ENCODE assay signal across 8 mouse cellular contexts in genomic region chr3:108389111-108389545, GRCm38 (mm10). TPM values are rescaled to one million over a fixed set of nuclear protein-coding genes. Genes with fewer than 3 reads are reported as not detected.
DNase-seq lines count a peak whose midpoint lies in the region; ATAC-seq lines count a peak whose summit lies in the region.

No protein-coding gene starts in this region.

- H3K9ac ChIP-seq in intestine, embryonic 15.5 days, result peak overlapping the region; percentile 8; the same call in 1 of the 2 replicates

- H3K9me3 ChIP-seq in intestine, embryonic 15.5 days, result no peaks in the 10 kb centered on the region

- peaks cover 37% of the 10 kb centered on the region for H3K4me1 ChIP-seq in intestine, embryonic 15.5 days (replicated peaks)

- H3K36me3 ChIP-seq in intestine, embryonic 15.5 days, result peaks cover 4% of the 10 kb centered on the region; the same call in 1 of the 2 replicates

- H3K27me3 ChIP-seq in intestine, embryonic 15.5 days (replicated peaks), result no peaks in the 10 kb centered on the region

- peak; percentile 89 for DNase-seq in adrenal gland, adult 8-10 months
- DNase-seq in embryo, embryonic 9.5 days (ENCODE audit: extremely low spot score), result peak; percentile 96
- peak; percentile 90 to 95 for DNase-seq in gastrocnemius, postnatal 4 days (ENCODE audit: low spot score in 2 of 2)
- DNase-seq in left cerebral cortex, postnatal 14 days (ENCODE audit: low spot score in 2 of 2), result peak; percentile 98
- DNase-seq in mesoderm, embryonic 11.5 days (ENCODE audit: low read depth, low spot score), result peak; percentile 97
- peak; percentile 94 for DNase-seq in right cerebral cortex, postnatal 25 days
- peak; percentile 93 to 94 for DNase-seq in urinary bladder, postnatal 36 days (ENCODE audit: low spot score in 2 of 2)

- 4% methylated on average over 5 of the region's 5 CpGs for WGBS in intestine, embryonic 15.5 days

- intact Hi-C loops in left cerebral cortex, postnatal 14 days (cut with DNase I), result loop anchor here (2.0 to 5.0 kb wide), 2 partner anchors 106 to 227 kb away; no protein-coding TSS in a partner anchor

- H3K4me2 ChIP-seq in intestine, embryonic 15.5 days (replicated peaks), result peak overlapping the region; percentile 40

- peak; percentile 85 for ATAC-seq in intestine, embryonic 15.5 days

- no peak overlapping the region for H3K27ac ChIP-seq in intestine, embryonic 15.5 days

- H3K4me3 ChIP-seq in intestine, embryonic 15.5 days (replicated peaks), result no peak overlapping the region

RNA-seq across cellular contexts. Expression of gene Psrc1, which starts 5.5 kb away (rescaled TPM):
- total RNA-seq in adrenal gland, adult 8-10 months (2022), result 1 to 10 TPM; 1.6 to 4.8 (median 3.0) TPM
- total RNA-seq in gastrocnemius, postnatal 4 days (2021), result 1 to 10 TPM; 4.1 to 6.0 TPM
- 28.8 and 30.3 TPM in 2 replicates for polyA plus RNA-seq in intestine, embryonic 15.5 days (2015; fragmentation: Nextera tagmentation; extraction: Ambion mirVana)
- 10 to 100 TPM; 14.7 to 15.8 TPM for total RNA-seq in left cerebral cortex, postnatal 14 days (2021)

RNA-seq across cellular contexts. Expression of gene Mybphl, which starts 24.4 kb away (rescaled TPM):
- total RNA-seq in adrenal gland, adult 8-10 months (2022), result not detected
- total RNA-seq in gastrocnemius, postnatal 4 days (2021), result not detected
- not detected in 2 replicates for polyA plus RNA-seq in intestine, embryonic 15.5 days (2015; fragmentation: Nextera tagmentation; extraction: Ambion mirVana)
- total RNA-seq in left cerebral cortex, postnatal 14 days (2021), result under 1 TPM in 1 of 2 experiments, not detected in 1; 0.55 TPM

RNA-seq across cellular contexts. Expression of gene Celsr2, which starts 26.2 kb away (rescaled TPM):
- total RNA-seq in adrenal gland, adult 8-10 months (2022), result 10 to 100 TPM in 2 of 4 experiments, 1 to 10 TPM in 2; 6.5 to 14.6 (median 9.5) TPM
- total RNA-seq in gastrocnemius, postnatal 4 days (2021), result 1 to 10 TPM; 3.0 to 5.9 TPM
- 3.2 and 6.1 TPM in 2 replicates for polyA plus RNA-seq in intestine, embryonic 15.5 days (2015; fragmentation: Nextera tagmentation; extraction: Ambion mirVana)
- 100 to 1,000 TPM; 182 to 194 TPM for total RNA-seq in left cerebral cortex, postnatal 14 days (2021)

RNA-seq across cellular contexts. Expression of gene Sars, which starts 55.9 kb away (rescaled TPM):
- 100 to 1,000 TPM; 183 to 191 (median 186) TPM for total RNA-seq in adrenal gland, adult 8-10 months (2022)
- total RNA-seq in gastrocnemius, postnatal 4 days (2021), result 100 to 1,000 TPM; 107 to 113 TPM
- polyA plus RNA-seq in intestine, embryonic 15.5 days (2015; fragmentation: Nextera tagmentation; extraction: Ambion mirVana), result 145 and 150 TPM in 2 replicates
- total RNA-seq in left cerebral cortex, postnatal 14 days (2021), result 100 to 1,000 TPM; 198 to 206 TPM

Comparison
In these comparisons a context has a peak if more than half of its experiments do, and no peak if none do; other contexts are left out.
1. RNA of gene Celsr2, which starts 26.2 kb away (total RNA-seq): 182 to 194 TPM in left cerebral cortex, postnatal 14 days; 6.5 to 14.6 TPM in adrenal gland, adult 8-10 months and 3.0 to 5.9 TPM in gastrocnemius, postnatal 4 days; every median in the first group is over 10 times any median in the second.
2. Peak in every context shown above with its lines, with median percentiles within 50 percentile points of each other: DNase-seq.